Mouse (Mus musculus) frontal cortex, adult 2 months (tissue): ENCODE measurements around the gene Tm9sf3. TPM values are rescaled to one million over a fixed set of nuclear protein-coding genes. Genes with fewer than 3 reads are reported as not detected.
"Not testable (repeated sequence)": the region's sequence is repeated elsewhere in the genome, so short reads cannot be mapped to it uniquely, and the experiment has no call there.

Experiments
- DNase-seq, 2 experiments: peaks; one replicate each; pipeline ENCODE4 v3.0.0; 2022; ENCODE audit warnings: low spot score in 1 of 2; ENCODE audit errors: extremely low spot score in 1 of 2
- polyA plus RNA-seq: library from polyadenylated mRNA; depleted of rRNA; stranded (reverse); fragments of >200 nt; gene quantifications from 2 replicates; pipeline ENCODE4 v1.2.3, GENCODE M21; 2012; rRNA removed

Tm9sf3 gene
- polyA plus RNA-seq: 89.3 and 95.7 TPM in 2 replicates

DNA sequence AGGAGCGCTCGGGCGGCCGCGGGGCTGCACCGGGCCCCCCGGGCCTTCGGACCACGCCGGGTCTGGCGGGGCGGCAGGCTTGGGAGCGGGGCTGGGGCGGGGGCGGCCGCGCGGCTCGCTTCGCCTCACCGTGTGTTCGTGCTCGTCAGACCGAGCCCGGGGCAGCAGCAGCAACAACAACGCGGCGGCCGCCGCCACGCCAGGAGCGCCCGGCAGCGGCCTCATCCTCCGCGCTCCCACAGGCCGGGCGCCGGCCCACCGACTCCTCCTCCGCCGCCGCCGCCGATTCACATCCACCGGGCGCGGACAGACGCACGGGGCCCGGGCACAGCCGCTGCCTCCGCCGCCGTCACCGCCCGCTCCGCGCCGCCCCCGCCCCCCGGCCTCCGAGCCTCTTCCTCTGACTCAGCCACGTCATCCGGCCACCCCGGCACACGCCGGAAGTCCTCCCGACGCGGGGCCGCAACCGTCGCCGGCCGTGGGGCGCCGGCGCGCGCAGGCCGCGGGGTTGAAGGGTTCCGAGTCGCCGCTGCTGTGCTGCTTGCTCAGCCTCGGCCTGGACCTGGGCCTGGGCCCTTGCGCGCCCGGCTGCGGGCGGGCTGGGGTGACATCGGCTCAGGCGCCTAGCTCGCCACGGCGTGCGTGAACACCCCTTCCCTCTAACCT is at the start of gene Tm9sf3:
Gene Tm9sf3 (minus strand): TSS at position 368 of the 666 bp plus-strand sequence.
- DNase-seq: peak; percentile 59 to 86

DNA sequence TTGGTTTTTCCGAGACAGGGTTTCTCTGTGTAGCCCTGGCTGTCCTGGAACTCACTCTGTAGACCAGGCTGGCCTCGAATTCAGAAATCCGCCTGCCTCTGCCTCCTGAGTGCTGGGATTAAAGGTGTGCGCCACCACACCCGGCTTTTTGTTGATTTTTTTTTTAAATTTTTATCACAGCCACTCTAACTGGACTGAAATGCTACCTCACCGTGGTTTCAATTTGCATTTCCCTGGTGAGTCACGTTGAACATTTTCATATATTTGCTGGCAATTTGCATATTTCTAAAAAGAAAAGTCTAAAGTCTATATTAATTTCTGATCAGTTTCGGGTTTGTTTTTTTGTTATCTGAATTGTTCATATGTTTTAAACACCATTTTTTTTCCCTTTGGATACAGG is 48.8 kb upstream of the Tm9sf3 start:
- not testable (repeated sequence) for DNase-seq

DNA sequence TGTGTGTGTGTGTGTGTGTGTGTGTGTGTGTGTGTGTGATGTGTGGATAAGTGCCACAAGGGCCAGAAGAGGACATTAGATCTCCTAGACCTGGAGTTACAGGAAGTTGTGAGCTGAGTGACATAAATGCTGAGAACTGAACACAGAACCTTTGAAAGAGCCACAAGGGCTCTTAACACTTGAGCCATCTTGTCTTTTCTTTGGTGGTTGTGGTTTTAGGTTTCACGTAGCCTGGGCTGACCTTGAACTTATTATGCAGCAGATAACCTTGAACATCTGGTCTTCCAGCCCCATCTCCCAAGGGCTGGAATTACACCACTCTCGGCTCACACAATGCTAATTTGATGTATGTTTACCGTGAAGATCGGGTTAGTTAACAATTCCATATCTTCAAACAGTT is 48.2 kb upstream of the Tm9sf3 start:
- DNase-seq: no peak

- DNase-seq: peak in 1 of 2 experiments; percentile 48
These were observed 47.3 kb upstream of the Tm9sf3 start for GRCm38 (mm10) chr19:41310971-41311703.

DNA sequence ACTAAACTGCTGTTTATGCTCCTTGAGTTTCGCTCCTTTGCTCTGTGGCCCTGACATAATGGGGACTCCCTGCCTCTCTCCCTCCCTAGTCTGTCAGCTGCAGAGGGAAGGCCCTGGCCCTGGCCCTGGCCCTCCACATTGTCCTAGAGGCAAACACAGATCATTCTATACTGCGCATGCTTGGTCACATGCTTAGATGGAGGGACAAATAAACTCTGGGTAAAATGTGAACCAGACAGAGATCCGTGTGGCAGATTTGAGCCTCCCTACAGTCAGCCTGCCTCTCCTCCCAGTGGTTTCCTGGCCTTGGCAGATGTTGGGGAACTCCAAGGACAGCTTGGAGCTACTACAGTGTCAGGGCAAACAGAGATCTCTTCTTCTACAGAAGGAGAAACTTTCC is 40.1 kb upstream of the Tm9sf3 start:
- no peak for DNase-seq

- no peak for DNase-seq
These were observed 39.6 kb upstream of the Tm9sf3 start for GRCm38 (mm10) chr19:41303433-41303832.

- DNase-seq: no peak
These were observed 38.1 kb upstream of the Tm9sf3 start for GRCm38 (mm10) chr19:41301856-41302255.

GRCm38 (mm10) chr19:41299446-41299845 is 35.6 kb upstream of the Tm9sf3 start:
- no peak for DNase-seq

DNA sequence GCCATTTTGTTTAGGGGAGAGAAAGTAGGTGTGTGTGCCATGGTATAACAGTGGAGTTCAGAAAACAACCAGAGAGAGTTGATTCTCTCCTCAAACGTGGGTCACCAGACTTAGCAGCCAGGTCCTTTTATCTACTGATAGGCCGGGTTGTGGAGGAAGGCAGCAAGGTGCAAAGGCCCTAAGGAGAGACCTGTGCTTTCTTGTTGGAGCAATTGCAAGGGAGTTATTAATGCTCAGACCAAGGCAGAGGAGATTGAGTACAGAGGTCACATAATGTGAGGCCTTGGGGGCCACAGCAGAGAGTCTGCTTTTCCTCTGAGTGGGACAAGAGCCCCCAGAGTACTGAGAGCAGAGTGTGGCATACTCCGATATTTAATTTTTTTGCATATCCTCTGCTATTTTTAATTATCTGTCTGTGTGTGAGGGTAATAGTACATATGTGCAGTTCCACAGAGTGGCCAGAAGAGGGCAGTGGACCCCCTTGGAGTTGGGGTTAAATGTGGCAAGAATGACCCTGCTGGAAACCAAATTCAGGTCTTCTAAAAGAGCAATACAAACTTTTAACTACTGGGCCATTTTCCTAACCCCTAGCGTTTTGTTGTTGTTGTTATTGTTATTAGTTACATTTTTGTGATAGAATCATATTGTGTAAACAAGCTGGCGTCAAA is 27.3 kb upstream of the Tm9sf3 start:
- DNase-seq: no peak

GRCm38 (mm10) chr19:41288568-41288967 is 24.8 kb upstream of the Tm9sf3 start:
- DNase-seq: no peak

DNA sequence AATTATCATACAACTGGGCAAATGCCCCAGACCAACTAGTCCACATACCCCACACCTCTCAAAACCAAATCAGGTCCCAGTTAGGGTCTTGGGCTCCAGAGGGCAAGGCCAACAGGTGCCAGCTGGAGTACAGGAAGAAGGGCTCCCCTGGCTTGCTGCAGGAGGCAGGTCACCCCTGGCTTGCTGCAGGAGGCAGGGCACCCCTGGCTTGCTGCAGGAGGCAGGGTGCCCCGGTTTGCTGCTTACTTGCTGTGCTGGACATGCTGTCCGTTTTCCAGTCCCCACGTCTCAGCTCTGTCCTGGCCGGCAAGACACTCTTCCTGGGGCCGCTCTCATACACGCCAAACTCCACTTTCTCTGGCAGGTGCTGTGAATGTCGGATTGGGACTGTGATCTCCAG is 23.4 kb upstream of the Tm9sf3 start:
- no peak for DNase-seq

- no peak for DNase-seq
These were observed 20.7 kb upstream of the Tm9sf3 start for GRCm38 (mm10) chr19:41284515-41284914.

DNA sequence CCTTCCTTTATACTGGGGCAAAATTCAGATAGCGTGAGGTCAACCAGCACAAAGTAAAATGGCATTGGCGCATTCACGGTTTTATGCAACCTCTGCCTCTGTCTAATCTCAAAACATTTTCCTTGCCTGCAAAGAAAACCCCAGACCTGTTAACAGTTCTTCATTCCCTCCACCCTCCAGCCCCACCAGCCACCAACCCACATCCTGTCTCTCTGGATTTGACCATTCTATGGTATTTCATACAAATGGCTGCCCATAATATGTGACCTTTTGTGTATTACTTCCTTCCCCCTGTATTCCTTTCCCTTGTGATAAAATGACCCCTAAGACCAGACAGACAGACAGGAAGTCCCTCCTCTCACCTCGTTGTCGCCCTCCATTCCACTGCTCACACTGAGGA is 18.9 kb upstream of the Tm9sf3 start:
- DNase-seq: no peak

- DNase-seq: no peak
These were observed 18.4 kb upstream of the Tm9sf3 start for GRCm38 (mm10) chr19:41282216-41282615.

GRCm38 (mm10) chr19:41279724-41280244 is 16.0 kb upstream of the Tm9sf3 start:
- no peak for DNase-seq

GRCm38 (mm10) chr19:41278606-41279005 is 14.8 kb upstream of the Tm9sf3 start:
- DNase-seq: no peak

- DNase-seq: no peak
These were observed 11.8 kb upstream of the Tm9sf3 start for GRCm38 (mm10) chr19:41275588-41275987.

DNA sequence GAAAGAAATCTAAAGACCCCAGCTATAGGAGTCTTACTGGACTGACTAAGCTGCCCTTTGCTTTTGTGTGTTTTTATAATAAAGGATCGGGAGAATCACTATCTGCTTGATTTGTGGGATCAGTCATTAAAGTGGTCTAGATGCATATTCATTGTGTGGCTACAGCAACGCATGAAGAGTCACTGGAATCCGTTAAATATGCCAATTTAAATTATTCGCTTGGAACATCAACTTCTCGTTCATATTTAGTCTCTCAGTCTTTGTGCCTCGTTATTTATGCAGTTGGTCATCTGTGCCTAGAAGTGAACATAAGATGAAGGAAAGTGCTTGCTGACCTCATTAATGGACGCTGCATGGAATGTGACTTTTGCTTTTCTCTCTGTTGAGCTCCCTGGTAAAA is 7.1 kb upstream of the Tm9sf3 start:
- DNase-seq: no peak

DNA sequence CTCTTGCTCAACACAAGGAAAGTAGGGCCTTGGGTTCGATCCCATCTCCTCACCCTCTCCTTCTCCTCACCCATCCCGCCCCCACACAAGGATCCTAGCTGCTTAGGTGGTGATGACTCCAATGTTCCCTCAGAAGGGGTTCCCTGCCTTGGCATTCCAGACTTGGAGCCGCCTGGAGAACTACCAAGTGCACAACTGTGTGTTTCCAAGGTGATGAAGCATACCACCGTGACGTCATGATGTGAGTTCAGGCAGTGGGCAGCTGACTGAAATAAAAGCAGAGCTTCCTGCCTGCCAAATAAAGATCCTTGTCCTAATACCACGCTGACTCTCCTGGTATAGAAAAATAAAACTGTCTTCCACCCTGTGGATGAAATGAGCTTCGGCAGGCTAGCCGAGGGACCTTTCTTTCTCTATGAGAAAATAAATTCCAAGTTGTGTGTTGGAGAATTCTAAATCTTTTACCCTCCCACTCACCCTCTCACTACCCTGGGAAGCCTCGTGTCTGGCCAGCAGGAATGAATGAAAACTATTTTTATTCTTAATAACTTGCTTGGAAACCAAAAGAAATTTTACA is 6.4 kb upstream of the Tm9sf3 start:
- peak; percentile 42 to 79 for DNase-seq

DNA sequence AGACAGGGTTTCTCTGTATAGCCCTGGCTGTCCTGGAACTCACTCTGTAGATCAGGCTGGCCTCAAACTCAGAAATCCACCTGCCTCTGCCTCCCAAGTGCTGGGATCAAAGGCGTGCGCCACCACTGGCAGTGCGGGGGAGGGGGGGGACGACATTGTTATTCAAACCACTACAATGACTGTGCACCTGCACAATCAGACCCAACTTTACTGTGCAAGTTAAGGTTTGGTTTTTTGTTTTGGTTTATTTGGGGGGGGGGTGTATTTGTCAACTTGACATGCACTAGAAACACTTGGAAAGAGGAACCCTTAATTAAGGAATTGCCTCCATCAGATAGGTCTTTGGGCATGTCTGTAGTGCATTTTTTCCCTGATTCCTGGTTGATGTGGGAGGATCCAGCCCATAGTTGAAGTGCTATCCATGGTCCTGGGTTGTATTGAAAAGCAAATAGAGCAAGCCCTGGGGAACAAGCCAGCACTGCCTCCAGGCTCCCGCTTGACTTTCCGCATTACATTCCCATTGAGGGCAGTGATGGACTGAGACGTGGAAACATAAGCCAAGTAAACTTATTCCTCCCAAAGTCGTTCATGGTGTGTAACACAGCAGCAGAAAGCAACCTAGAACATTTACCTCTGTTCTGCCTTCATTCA is 2.6 kb upstream of the Tm9sf3 start:
- DNase-seq: no peak
